Mouse (Mus musculus) fat pad, adult 2 months (tissue): ENCODE results near the gene Gpbp1.

Experiments used
- DNase-seq: peaks from one replicate; pipeline ENCODE4 v3.0.0-alpha.2; 2011; ENCODE audit warnings: low read depth, low spot score; ENCODE audit errors: extremely low read depth

Gpbp1 gene

DNA sequence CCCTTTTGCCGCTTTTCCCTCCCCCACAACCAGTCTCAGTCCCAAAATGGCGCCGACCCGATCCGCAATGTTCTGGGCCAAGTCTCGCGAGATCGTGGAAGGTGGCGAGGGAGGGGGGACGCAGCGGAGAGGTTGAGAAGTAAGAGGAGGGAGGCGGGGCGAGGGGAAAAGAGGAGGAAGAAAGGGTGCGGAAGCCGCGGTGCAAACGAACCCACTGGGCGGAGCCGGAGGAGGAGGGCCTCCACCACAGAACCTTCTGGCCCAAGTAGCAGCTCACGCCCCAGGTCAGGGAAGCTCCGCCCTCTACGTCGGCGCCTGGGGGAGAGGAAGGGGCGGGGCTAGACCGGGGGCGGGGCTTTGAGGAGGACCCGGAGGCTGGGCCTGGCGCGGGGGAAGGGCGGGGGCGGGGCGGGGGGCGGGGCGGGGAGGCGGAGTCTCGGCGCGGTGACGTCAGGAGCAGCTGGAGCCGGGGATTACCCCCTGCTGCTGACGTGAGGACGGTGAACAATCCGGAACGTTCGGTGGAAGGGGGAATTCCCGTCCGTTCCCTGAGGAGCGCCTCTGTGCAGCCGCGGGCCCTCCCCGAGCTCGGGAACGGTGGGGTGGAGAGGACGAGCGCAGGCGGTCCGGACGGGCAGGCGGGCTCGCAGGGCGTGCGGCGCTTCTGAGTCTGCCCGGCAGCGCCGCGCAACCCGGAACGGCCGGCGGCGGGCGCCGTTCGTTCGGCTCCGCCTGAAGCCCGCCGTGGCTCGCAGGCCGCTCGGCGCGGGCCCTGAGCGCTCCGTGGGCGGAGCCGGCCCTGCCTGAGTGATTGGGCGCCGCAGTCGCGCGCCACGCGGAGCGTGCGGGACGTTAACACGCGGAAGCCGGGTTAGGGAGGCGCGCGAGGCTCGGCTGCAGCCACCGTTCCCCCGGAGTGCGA lies at the start of gene Gpbp1:
Gpbp1 (minus strand) TSS at position 310 of the 922 bp plus-strand sequence.
- DNase-seq = peak; percentile 80

DNA sequence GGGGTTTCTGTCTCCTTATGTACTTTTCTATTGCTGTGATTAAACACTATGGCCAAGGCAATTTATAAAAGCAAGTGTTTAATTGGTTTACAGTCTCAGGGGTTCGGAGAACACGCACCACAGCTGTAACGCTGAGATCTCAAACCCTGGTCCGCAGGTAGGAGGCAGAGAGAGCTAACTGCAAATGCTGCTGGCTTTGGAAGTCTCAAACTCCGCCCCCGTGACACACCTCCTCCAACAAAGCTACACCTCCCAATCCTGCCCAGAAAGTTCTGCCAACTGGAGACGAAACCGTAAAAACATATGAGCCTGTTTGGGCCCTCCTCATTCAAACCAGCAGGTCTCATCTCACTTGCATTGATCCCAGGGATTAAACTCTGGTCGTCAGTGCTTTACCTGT lies 47.8 kb upstream of the Gpbp1 start:
- DNase-seq = no peak

DNA sequence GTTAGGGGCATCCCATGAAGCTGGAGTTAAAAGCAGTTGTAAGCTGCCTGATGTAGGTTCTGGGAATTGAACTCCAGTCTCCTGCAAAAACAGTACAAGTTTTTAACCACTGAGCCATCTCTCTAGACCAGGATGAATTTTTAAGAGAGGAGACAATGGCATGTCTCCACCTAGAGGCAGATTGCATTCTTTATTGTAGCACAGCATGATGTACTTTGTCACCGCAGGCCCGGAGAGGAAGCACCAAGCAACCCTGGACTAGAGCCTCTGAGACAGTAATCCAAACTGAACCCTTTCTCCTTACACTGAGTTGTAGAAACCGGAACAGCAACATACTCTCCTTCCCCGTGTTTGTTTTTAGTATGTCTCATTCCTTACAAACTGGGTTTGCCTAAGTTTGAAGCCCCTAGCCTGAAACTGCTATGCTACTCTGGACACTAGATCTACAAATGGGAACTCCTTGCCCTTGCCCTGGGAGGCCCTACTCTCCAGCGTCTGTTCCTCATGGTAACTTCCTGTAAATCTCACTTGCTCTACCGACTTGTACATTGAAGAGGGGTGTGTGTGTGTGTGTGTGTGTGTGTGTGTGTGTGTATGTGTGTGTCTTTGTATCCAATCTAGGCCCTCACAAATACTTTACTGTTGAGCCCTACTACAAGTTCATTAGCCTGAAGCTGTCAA lies 46.4 kb upstream of the Gpbp1 start:
- DNase-seq = no peak

DNA sequence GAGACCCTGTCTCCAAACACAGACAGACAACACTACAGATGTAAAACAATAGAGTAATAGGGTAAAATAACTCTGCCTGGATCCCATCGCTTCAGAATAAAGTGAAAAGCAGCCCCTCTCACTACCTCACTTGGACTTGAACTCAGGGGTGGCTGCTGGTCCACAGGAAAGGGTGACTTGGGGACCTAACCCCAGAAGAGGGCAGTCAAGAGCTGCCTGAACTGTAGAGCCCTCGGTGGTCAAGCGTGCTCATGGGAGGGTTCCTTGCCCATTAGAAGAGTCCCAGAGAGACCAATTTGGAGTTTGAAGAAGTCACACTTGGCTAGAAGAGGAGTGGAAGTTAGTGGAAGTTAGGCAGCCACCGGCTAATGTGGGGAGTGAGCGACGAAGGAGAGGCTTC lies 44.2 kb upstream of the Gpbp1 start:
- DNase-seq = no peak

DNA sequence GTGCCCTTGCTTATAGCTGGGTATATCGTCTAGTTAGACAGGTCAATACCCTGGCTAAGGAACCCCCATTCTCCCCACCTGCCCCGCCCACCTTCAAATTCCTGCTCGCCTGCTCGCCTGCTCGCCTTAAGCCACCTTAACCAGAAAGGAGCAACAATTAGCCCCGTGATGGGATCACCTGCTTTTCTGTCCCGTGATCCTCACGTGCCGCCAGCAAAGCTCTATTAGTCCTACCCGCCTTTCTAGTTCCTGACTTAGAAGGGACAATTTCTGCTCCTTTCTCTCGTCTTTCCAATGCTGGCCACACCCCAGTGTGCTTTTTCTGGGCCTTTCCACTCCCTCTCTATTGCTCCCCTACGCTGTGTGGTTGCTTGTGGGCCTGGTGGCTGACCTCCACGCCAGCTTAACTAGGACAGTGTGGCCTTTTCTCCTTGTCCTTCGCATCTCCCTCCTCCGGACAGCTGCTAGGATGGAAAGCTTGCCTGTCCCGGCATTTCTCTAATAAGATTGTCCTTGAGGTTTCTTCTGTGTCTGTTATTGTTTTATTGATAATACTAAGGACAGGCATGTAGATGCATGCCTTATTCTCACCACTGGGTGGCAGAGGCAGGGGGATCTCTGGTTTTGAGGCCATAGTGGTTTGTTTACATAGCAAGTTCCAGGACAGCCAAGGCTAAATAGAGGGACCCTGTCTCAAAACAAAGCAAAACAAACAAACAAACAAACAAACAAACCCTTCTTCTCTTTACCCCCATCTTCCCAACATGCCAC lies 42.5 kb upstream of the Gpbp1 start:
- DNase-seq = no peak

DNA sequence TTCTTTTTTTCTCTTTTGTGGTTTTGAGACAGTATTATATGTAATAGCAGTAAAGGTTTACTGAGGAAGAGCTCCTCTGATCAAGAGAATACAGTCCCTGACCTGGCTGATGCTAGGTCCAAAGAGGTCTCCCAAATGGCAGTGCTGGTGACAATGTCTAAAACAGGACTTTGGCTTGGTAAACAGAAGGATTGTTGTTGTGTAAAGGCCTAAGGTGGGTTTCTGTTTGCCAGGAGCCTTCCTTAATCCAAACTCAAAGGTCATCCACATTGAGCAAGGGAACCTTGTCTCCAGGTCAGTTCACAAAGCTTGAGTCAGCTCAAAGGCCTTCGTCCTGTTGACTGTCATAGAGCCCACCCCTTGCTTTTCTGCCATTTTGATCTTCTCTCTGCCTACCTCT lies 41.8 kb upstream of the Gpbp1 start:
- no peak for DNase-seq

DNA sequence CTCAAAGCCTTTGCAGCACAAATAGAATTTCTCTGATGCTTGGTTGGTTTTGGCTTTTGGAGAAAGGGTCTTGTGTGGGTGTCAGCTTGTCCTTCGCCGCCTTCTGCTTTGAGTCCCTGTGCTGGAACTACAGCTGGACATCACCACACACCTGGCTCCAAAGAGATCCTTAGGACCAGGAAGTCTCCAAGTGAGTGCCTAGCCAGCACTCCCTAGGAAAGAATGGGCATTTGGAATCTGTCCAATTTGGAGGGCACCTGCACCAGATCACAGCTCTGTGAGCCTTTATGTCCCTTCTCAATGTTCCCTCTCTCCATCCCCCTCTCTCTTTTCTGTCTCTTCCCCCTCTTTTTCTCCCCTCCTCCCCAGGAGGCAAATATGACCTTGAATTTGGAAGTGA lies 34.4 kb upstream of the Gpbp1 start:
- no peak for DNase-seq

DNA sequence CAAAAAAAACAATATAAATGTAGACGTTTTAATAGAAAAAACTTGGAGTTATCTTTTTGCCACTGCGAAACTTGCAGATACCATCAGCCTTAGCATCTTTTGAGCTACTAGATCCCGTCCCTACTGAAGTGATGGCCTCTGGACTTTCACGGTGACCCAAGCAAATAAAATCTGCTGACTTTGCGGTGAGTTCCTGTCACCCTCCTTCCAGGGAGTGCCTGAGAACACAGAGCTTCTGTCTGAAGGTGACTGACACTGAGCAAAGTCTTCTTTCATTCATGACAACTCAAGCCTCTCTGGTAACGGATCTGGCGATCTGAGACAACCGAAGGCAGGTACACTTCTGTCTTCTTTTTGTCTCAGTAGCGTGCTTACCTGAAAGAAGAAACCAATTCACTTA lies 32.4 kb upstream of the Gpbp1 start:
- no peak for DNase-seq

DNA sequence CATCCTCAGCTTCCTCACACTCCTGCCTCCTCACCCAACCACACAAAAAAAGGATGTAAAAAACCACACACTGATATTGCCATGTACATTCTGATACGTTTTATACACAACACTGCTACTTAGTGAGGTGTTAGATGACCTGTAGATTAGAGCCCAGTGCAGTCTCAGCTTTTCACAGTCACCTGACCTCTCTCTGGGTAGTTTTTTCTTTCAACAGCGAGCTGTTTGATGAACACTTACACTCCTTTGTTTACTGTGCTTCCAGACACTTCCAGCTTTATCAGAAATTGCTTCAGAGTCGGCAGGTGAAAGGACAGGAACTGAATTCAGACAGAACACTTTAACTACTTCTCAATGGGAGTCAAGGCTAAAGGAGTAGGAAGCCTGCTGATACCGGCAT lies 30.5 kb upstream of the Gpbp1 start:
- DNase-seq = no peak

DNA sequence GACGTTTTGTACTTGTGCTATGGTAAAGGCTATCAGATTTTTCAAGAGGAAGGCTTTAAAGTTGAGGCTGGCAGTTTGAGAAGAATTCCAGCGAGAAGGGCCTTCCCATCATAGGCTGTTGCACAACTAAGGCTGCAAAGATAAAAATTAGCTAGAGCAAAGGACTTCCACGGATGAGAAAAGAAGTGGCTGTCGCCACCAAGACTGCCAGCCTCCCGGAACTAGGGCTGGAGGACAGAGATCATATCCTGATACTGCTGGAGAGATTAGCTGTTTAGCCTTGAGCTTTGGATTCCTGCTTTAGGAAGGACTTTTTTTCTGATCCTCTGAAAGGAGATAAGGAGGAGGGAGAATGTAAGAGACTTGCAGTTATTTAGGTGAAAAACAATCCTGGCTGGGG lies 28.4 kb upstream of the Gpbp1 start:
- DNase-seq = no peak

DNA sequence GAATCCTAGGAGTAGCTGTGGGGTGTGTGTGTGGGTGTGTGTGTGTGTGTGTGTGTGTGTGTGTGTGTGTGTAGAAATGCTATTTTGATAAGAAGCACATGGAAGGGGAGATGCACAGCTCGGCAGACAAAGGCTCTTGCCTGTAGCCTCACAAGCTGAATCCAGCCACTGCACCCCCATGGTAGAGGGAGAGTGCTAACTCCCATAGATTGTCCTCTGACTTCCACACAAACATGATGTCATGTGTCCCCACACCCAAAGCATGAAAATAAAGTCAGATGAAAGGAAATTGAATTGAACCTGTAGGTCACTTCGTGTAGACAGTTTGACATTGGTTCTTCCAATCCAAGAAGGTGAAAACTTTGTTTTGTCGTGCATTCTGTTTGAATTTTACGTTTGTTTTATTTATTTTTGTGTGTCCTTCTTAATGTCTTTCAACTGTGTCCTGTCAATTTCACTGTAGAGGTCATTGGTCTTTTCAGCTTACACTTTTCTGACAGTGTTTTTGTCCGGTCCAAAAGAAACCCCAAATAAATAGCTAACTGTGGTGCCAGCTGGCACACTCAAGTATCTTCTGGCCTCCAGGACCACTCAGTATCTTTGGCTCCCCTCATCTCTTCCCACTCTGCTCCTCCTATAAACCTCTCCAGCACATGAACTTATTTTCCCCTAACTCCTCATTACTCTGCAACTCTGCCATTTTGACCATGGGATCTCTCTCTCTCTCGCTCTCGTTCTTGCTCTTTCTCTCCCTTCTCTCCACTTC lies 26.7 kb upstream of the Gpbp1 start:
- DNase-seq = no peak

DNA sequence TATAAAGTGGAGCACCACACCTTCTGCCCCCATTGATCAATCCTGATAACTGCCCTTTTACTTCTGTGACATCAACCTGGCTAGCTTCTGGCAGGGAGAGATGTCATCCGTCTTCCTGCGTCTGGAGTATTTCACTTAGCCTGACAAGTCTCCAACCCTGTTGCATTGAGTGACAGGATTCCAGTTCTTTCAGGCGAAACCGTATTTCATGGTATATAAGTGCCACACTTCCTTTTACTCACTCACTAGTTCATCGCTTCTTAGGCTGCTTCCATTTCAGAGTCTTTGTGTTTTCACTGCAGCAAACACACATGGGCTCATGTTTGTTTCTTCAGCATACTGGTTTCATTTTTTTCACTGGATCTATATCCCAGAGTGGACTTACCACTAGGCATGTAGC lies 19.5 kb upstream of the Gpbp1 start:
- no peak for DNase-seq

DNA sequence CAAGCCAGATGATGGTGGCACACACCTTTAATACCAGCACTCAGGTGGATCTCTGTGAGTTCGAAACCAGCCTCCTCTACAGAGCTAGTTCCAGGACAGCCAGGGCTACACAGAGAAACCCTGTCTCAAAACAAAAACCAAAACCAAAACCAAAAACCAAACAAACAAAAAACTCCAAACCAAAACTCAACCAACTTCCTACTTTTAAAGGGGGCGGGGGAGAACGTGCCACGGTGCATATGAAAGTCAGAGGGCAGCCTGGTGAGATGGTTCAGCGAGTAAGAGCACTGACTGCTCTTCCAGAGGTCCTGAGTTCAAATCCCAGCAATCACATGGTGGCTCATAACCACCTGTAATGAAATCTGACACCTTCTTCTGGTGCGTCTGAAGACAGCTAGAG lies 18.7 kb upstream of the Gpbp1 start:
- DNase-seq = no peak

DNA sequence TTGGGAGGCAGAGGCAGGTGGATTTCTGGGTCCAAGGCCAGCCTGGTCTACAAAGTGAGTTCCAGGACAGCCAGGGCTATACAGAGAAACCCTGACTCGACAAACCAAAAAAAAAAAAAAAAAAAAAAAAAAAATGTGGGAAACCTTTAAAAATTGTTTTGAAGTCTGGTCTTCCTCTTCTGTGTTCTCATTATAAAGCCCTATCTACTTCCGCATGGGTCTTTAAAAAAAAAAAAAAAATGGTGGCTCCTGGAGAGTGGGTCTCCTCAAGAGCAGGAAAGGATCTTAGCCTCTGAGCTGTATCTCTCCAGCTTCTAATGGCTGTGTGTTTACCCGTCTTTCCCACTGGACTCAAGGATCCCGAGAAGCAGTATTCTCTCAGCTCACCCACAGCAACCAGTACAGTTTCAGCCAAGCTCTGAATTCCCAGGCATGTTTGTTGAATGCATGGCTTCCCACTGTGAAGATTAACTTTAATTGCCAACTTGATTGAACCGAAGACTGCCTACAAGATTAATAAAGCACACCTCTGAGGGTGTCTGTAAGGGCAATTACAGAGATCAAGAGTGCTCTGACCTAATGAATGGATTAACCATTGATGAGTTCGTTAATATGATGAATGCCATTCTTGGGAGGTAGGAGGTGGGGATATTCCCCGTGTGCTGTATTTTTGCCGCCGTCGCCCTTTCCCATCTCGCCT lies 4.6 kb upstream of the Gpbp1 start:
- no peak for DNase-seq

DNA sequence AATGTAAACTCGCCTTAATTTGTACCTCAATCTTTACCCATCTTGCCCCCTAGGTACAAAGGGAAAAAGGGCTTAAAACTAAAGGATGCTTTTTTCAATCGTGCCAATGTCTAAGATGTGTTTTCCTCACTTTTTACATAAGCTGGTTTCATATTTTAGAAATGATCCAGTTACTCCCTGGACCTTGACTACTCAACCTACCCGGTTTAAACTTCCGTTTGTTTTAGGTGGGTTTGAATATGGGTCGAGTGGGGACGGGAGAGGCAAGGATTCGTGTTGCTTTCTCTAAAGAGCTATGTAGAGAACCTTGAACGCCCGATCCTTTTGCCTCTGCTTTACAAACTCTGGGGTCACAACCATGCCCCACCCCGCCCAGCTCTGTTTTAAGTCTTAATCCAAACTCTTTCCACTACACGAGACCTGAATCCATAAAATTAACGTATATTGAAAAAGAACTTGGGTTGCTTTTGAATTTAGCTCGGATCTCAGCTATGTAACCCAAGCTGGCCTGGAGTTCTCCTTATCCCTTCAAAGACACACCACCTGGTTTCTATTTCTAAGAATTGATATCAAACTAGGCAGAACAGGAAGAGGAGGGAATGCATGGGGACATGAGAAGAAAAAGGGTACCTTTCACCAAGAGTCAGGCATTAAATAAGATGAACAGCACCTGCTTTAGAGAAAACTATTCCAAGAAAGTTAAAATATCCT lies 1.3 kb upstream of the Gpbp1 start:
- DNase-seq = no peak

DNA sequence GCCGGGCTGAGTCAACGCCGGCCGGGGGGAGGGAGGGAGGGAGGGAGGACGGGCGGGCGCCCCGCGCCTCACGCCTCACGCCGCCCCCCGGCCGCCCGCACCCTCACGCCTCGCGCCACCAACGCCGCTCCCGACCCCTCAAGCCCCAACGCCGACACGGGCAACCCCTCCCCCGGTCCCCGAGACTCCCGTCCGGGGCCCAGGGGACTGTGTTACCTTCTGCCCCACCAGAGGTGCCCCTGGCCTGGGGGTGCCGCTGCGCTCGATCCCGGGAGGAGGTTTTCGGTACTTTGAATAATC lies 459 bp downstream of the Gpbp1 start:
- DNase-seq = no peak

DNA sequence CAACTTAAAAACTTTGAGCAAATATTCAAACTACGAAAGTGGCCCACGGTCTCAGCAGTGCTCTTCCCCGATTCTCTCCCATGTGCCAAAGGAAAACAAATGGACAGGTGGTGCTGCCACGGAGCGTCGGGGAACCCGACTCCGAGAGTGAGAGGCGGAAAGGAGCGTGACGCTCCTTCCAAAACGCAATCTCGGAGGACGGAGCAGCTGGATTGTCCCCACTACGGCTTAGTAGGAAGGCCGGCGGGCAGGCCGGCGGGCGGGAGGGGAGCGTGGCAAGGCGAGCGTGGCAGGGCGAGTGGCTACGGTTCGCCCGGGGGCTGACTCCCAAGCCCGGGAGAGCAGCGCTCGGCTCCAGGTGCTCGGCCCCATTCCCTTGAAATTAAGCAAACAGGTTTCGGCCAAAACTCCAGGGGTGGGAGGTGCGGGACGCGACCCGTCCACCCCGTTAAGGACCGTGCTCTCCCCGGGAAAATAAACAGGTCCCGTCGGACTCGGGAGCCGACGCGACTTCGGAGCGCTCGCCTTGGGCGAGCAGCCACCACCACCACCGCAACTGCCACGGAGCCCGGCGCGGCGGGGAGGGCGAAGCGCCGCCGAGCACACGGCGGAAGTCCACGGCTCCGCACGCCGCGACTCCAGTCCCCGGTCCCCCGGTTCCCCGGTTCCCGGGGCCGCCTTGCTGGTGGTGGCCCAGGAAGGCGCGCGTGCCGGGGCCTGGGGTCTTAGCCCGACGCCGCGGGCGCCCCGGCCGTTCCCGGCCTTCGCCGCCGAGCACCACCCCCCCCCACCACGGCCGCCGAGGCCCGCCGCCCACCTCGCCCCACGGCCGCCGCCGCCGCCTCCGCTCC lies 1.0 kb downstream of the Gpbp1 start:
- no peak for DNase-seq

DNA sequence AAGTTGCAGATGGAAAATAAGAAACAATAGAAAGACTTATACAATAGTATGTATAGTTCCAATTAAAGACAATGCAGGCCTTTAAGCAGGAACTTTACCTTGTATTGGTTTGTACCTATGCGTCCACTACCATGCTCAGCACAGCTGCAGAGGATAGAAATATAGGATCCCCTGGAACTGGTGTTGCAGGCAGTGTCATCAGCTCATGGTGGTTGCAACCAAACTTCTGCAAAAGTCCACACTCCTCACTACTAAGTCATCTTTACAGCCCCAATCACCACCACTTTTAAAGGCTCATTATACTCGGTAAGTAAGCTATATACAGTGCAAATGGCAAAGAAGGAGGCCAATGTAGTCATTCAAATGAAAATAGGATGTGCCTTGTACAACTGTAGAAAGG lies 12.2 kb downstream of the Gpbp1 start:
- no peak for DNase-seq
